Mouse (Mus musculus) bone marrow, adult 2 months (tissue): ENCODE measurements around the gene Suz12. TPM values are rescaled to one million over a fixed set of nuclear protein-coding genes. Genes with fewer than 3 reads are reported as not detected.

ENCODE experiments used
- H3K27ac ChIP-seq: fragments of 200-500 bp; 2 replicates; pipeline ENCODE4 v1.5.1; 2012; ENCODE audit warnings: low read depth, mild to moderate bottlenecking, control low read depth, inconsistent platforms, low read length; ENCODE audit not compliant: control insufficient read depth, poor library complexity, insufficient read depth
- H3K4me1 ChIP-seq: fragments of 200-500 bp; 2 replicates; pipeline ENCODE4 v1.6.1; 2011; ENCODE audit warnings: low read length; ENCODE audit not compliant: control insufficient read depth, insufficient read depth
- H3K4me3 ChIP-seq: fragments of 200-500 bp; replicated peaks from 2 replicates; pipeline ENCODE3; 2011; ENCODE audit warnings: mild to moderate bottlenecking, low read depth, low read length, control low read depth; ENCODE audit not compliant: control insufficient read depth
- CTCF ChIP-seq: fragments of 200-500 bp; IDR thresholded peaks from 2 replicates; pipeline ENCODE4 v1.5.1; 2011; ENCODE audit warnings: low read length, control low read depth; ENCODE audit not compliant: control insufficient read depth, insufficient read depth
- POLR2A ChIP-seq: fragments of 200-500 bp; IDR thresholded peaks from 2 replicates; pipeline ENCODE4 v1.6.1; 2011; ENCODE audit warnings: low read depth, mild to moderate bottlenecking, control low read depth, low read length, borderline replicate concordance; ENCODE audit not compliant: control insufficient read depth
- WGBS: fragments of 180-500 bp; shearing (Covaris S2); methylation state at CpG from one replicate; pipeline ENCODE4 v1.1.7; 2018; 5-methylcytosine and 5-hydroxymethylcytosine counted together
- polyA plus RNA-seq: library from polyadenylated mRNA; stranded (reverse); fragments of >200 nt; gene quantifications from 2 replicates; pipeline ENCODE4 v1.2.4, GENCODE M21; 2011; ENCODE audit warnings: low replicate concordance; ENCODE audit not compliant: missing spikeins, insufficient read depth, insufficient read length

The Suz12 gene
- polyA plus RNA-seq, result 38.7 and 39.0 TPM in 2 replicates

- TF ChIP-seq CTCF, result no peak
- TF ChIP-seq POLR2A, result peak; percentile 64; the same call in 1 of the 2 replicates
- peaks cover 2% of the 10 kb centered on the region; the same call in 1 of the 2 replicates for H3K4me1 ChIP-seq
- peak within 1 kb of the TSS; percentile 98 for H3K4me3 ChIP-seq
- WGBS, result under 1% methylated on average over 73 of the region's 74 CpGs
- H3K27ac ChIP-seq, result peak within 1 kb of the TSS; percentile 95
Measured at GRCm38 (mm10) chr11:79992592-79993355, at the start of gene Suz12. Gene Suz12 (plus strand): TSS chr11:79993106.

- no peak for TF ChIP-seq CTCF
- TF ChIP-seq POLR2A, result no peak
- no peaks in the 10 kb centered on the region for H3K4me1 ChIP-seq
- WGBS, result 92% methylated on average over 8 of the region's 8 CpGs
- H3K27ac ChIP-seq, result no peak overlapping the region
- no peak overlapping the region for H3K4me3 ChIP-seq
Measured at GRCm38 (mm10) chr11:79943136-79943535, 49.8 kb upstream of the Suz12 start.

GRCm38 (mm10) chr11:79943601-79944000, 49.3 kb upstream of the Suz12 start:
- H3K27ac ChIP-seq, result no peak overlapping the region
- H3K4me3 ChIP-seq, result no peak overlapping the region
- 75% methylated on average over 7 of the region's 7 CpGs for WGBS
- TF ChIP-seq CTCF (no peak), POLR2A (no peak)
- H3K4me1 ChIP-seq, result no peaks in the 10 kb centered on the region

- Histone ChIP-seq H3K27ac (no peak overlapping the region), H3K4me1 (no peaks in the 10 kb centered on the region), H3K4me3 (no peak overlapping the region)
- 94% methylated on average over 3 of the region's 3 CpGs for WGBS
- TF ChIP-seq CTCF (no peak), POLR2A (no peak)
Measured at GRCm38 (mm10) chr11:79947265-79947664, 45.6 kb upstream of the Suz12 start.

- TF ChIP-seq CTCF, result no peak
- TF ChIP-seq POLR2A, result no peak
- H3K27ac ChIP-seq, result peak overlapping the region; percentile 35
- peak overlapping the region; percentile 88 for H3K4me3 ChIP-seq
- WGBS, result 7% methylated on average over 27 of the region's 27 CpGs
- no peaks in the 10 kb centered on the region; the same call in 1 of the 2 replicates for H3K4me1 ChIP-seq
Measured at GRCm38 (mm10) chr11:79961346-79962124, 31.4 kb upstream of the Suz12 start.

GRCm38 (mm10) chr11:79962125-79962876, 30.6 kb upstream of the Suz12 start, which contains the start of gene Utp6:
Gene Utp6 (minus strand): TSS chr11:79962390.
- Histone ChIP-seq H3K4me3 (peak within 1 kb of the TSS; percentile 88), H3K4me1 (no peaks in the 10 kb centered on the region; the same call in 1 of the 2 replicates), H3K27ac (peak within 1 kb of the TSS; percentile 35)
- under 1% methylated on average over 46 of the region's 46 CpGs for WGBS
- TF ChIP-seq POLR2A, result peak; percentile 46; the same call in 1 of the 2 replicates
- TF ChIP-seq CTCF, result peak; percentile 83

- Histone ChIP-seq H3K27ac (no peak overlapping the region), H3K4me3 (peak overlapping the region; percentile 72), H3K4me1 (no peaks in the 10 kb centered on the region; the same call in 1 of the 2 replicates)
- TF ChIP-seq POLR2A (no peak), CTCF (no peak)
- WGBS, result under 1% methylated on average over 9 of the region's 9 CpGs
Measured at GRCm38 (mm10) chr11:79962877-79963183, 30.1 kb upstream of the Suz12 start.
